Mouse (Mus musculus): Measurements from ENCODE around the gene Slc37a3. TPM values are rescaled to one million over a fixed set of nuclear protein-coding genes. Genes with fewer than 3 reads are reported as not detected.

The Slc37a3 gene
- polyA plus RNA-seq, 1 experiment: 30.8 TPM

DNA sequence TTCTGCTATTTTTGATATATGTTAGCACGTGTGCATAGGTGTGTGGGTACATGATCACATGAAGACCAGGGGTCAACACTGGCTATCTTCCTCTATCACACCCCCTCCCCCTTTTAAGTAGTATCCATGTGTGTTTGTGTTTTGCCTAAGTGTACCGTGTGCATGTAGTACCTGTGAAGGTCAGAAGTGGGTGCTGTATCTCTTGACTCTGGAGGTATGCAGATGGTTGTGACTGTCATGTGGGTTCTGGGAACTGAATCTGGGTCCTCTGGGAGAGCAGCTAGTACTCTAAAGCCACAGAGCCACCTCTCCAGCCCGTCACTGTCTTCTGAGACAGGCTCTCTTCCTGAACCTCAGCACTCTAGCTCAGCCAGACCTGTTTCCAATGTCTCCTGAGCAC is 42.6 kb downstream of the Slc37a3 start:
- no peak overlapping the region for H3K27ac ChIP-seq (ENCODE audit: control insufficient read depth, insufficient read depth, low read length)
- H3K36me3 ChIP-seq (ENCODE audit: control insufficient read depth, insufficient read depth, low read length): peaks cover 27% of the 10 kb centered on the region
- no peak for TF ChIP-seq POLR2A (IDR thresholded peaks at IDR 0.05; ENCODE audit: control insufficient read depth, extremely low read depth, insufficient read depth, low read length, poor library complexity)
- no peak for TF ChIP-seq CTCF (IDR thresholded peaks at IDR 0.05; ENCODE audit: borderline replicate concordance, control insufficient read depth, extremely low read depth, insufficient read depth, low read length, poor library complexity)
- peaks cover 8% of the 10 kb centered on the region; the same call in 1 of the 2 replicates for H3K4me1 ChIP-seq (replicated peaks; ENCODE audit: control insufficient read depth, insufficient read depth, low read length)
- no peak overlapping the region for H3K4me3 ChIP-seq (ENCODE audit: control insufficient read depth, insufficient read depth, low read length)
- H3K27me3 ChIP-seq (ENCODE audit: control insufficient read depth, insufficient read depth, low read length): no peaks in the 10 kb centered on the region; the same call in 1 of the 2 replicates
- WGBS: 88% methylated on average over 3 of the region's 3 CpGs
- DNase-seq: no peak

- Histone ChIP-seq H3K27ac (ENCODE audit: control insufficient read depth, insufficient read depth, low read length) (peak overlapping the region; percentile 56; the same call in 1 of the 2 replicates), H3K27me3 (ENCODE audit: control insufficient read depth, insufficient read depth, low read length) (no peaks in the 10 kb centered on the region; the same call in 1 of the 2 replicates), H3K4me1 (replicated peaks; ENCODE audit: control insufficient read depth, insufficient read depth, low read length) (peaks cover 8% of the 10 kb centered on the region; the same call in 1 of the 2 replicates), H3K4me3 (ENCODE audit: control insufficient read depth, insufficient read depth, low read length) (no peak overlapping the region), H3K36me3 (ENCODE audit: control insufficient read depth, insufficient read depth, low read length) (peaks cover 27% of the 10 kb centered on the region)
- TF ChIP-seq POLR2A (IDR thresholded peaks at IDR 0.05; ENCODE audit: control insufficient read depth, extremely low read depth, insufficient read depth, low read length, poor library complexity) (no peak), CTCF (IDR thresholded peaks at IDR 0.05; ENCODE audit: borderline replicate concordance, control insufficient read depth, extremely low read depth, insufficient read depth, low read length, poor library complexity) (no peak)
- peak; percentile 11 for DNase-seq
- WGBS: 69% methylated on average over 7 of the region's 7 CpGs
Observed at GRCm38 (mm10) chr6:39334224-39334623, 43.3 kb downstream of the Slc37a3 start.

- no peak for TF ChIP-seq CTCF (IDR thresholded peaks at IDR 0.05; ENCODE audit: borderline replicate concordance, control insufficient read depth, extremely low read depth, insufficient read depth, low read length, poor library complexity)
- TF ChIP-seq POLR2A (IDR thresholded peaks at IDR 0.05; ENCODE audit: control insufficient read depth, extremely low read depth, insufficient read depth, low read length, poor library complexity): no peak
- Histone ChIP-seq H3K4me1 (replicated peaks; ENCODE audit: control insufficient read depth, insufficient read depth, low read length) (peaks cover 8% of the 10 kb centered on the region; the same call in 1 of the 2 replicates), H3K4me3 (ENCODE audit: control insufficient read depth, insufficient read depth, low read length) (no peak overlapping the region), H3K36me3 (ENCODE audit: control insufficient read depth, insufficient read depth, low read length) (peaks cover 10% of the 10 kb centered on the region), H3K27ac (ENCODE audit: control insufficient read depth, insufficient read depth, low read length) (no peak overlapping the region), H3K27me3 (ENCODE audit: control insufficient read depth, insufficient read depth, low read length) (no peaks in the 10 kb centered on the region; the same call in 1 of the 2 replicates)
- no peak for DNase-seq
- 92% methylated on average over 7 of the region's 7 CpGs for WGBS
Observed at GRCm38 (mm10) chr6:39331998-39332700, 45.3 kb downstream of the Slc37a3 start.

- 65% methylated on average over 7 of the region's 7 CpGs for WGBS
Observed at GRCm38 (mm10) chr6:39330981-39331380, 46.5 kb downstream of the Slc37a3 start.

DNA sequence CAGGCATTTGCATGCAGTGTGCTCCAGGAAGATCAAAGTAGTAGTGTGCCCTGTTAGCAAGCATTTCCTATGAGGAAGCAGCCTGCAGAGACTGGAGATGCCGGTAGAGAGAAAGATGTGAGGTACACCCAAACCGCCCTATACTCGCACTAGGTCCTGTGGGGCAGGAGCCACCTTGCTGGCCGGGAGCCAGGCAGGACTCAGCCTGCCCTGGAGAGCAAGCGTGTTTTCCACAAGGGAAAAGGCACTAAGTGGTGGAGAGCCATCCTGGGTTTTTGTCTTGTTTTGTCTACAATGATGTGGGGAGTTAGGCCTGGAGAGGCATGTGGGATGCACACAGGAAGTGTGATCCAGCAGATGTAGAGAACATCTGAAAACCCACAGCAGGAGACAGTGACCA is 57.2 kb downstream of the Slc37a3 start:
- no peak for DNase-seq
- 89% methylated on average over 5 of the region's 5 CpGs for WGBS
- Histone ChIP-seq H3K4me3 (ENCODE audit: control insufficient read depth, insufficient read depth, low read length) (no peak overlapping the region), H3K36me3 (ENCODE audit: control insufficient read depth, insufficient read depth, low read length) (no peaks in the 10 kb centered on the region), H3K4me1 (replicated peaks; ENCODE audit: control insufficient read depth, insufficient read depth, low read length) (peaks cover 4% of the 10 kb centered on the region; the same call in 1 of the 2 replicates), H3K27ac (ENCODE audit: control insufficient read depth, insufficient read depth, low read length) (no peak overlapping the region), H3K27me3 (ENCODE audit: control insufficient read depth, insufficient read depth, low read length) (no peaks in the 10 kb centered on the region)
- no peak for TF ChIP-seq CTCF (IDR thresholded peaks at IDR 0.05; ENCODE audit: borderline replicate concordance, control insufficient read depth, extremely low read depth, insufficient read depth, low read length, poor library complexity)
- TF ChIP-seq POLR2A (IDR thresholded peaks at IDR 0.05; ENCODE audit: control insufficient read depth, extremely low read depth, insufficient read depth, low read length, poor library complexity): no peak

More at GRCm38 (mm10) chr6:39330981-39331380, 46.5 kb downstream of the Slc37a3 start:
- Histone ChIP-seq H3K4me3 (ENCODE audit: control insufficient read depth, insufficient read depth, low read length) (no peak overlapping the region), H3K27me3 (ENCODE audit: control insufficient read depth, insufficient read depth, low read length) (no peaks in the 10 kb centered on the region; the same call in 1 of the 2 replicates), H3K36me3 (ENCODE audit: control insufficient read depth, insufficient read depth, low read length) (no peaks in the 10 kb centered on the region), H3K4me1 (replicated peaks; ENCODE audit: control insufficient read depth, insufficient read depth, low read length) (peaks cover 8% of the 10 kb centered on the region; the same call in 1 of the 2 replicates), H3K27ac (ENCODE audit: control insufficient read depth, insufficient read depth, low read length) (no peak overlapping the region)
- no peak for TF ChIP-seq CTCF (IDR thresholded peaks at IDR 0.05; ENCODE audit: borderline replicate concordance, control insufficient read depth, extremely low read depth, insufficient read depth, low read length, poor library complexity)
- DNase-seq: no peak

DNA sequence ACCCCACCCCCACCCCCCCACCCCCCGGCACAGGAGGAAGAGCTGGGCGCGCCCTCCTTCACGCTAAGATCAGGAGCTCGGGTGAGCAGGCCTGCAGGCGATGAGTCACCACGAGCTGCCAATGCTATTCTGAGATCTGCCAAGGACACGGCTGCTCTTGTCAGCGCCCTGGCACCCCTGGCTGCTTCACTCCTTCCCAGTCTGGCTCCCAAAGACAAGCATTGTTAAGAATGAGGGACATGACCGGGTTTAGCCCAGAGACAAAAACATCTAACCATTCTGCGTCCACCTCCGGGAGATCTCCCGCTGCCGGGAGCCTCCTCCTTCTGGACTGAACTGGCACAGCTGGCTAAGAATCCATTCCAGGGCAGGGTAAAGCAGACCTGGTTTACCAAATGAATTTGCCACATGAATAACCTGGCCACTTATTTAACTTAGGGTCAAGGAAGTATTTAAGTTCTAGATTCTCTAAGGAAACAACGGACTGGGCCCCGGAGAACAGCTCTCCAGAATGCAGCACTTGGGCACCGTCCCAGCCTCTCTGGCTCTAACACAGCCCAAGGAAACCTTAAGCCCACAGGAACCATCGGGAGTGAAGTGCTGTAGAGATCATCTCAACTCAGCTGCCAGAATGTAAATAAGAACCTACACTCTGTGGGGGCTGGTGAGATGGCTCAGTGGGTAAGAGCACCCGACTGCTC is 58.3 kb downstream of the Slc37a3 start:
- no peak overlapping the region for H3K4me3 ChIP-seq (ENCODE audit: control insufficient read depth, insufficient read depth, low read length)
- TF ChIP-seq CTCF (IDR thresholded peaks at IDR 0.05; ENCODE audit: borderline replicate concordance, control insufficient read depth, extremely low read depth, insufficient read depth, low read length, poor library complexity) (no peak), POLR2A (IDR thresholded peaks at IDR 0.05; ENCODE audit: control insufficient read depth, extremely low read depth, insufficient read depth, low read length, poor library complexity) (no peak)
- peaks cover 4% of the 10 kb centered on the region; the same call in 1 of the 2 replicates for H3K4me1 ChIP-seq (replicated peaks; ENCODE audit: control insufficient read depth, insufficient read depth, low read length)
- no peak overlapping the region for H3K27ac ChIP-seq (ENCODE audit: control insufficient read depth, insufficient read depth, low read length)
- H3K36me3 ChIP-seq (ENCODE audit: control insufficient read depth, insufficient read depth, low read length): no peaks in the 10 kb centered on the region
- H3K27me3 ChIP-seq (ENCODE audit: control insufficient read depth, insufficient read depth, low read length): no peaks in the 10 kb centered on the region
- DNase-seq: no peak
- WGBS: 69% methylated on average over 17 of the region's 19 CpGs

Data from thymus, adult 2 months (tissue).